Mouse (Mus musculus) myocyte (in vitro differentiated cells): ENCODE data around the gene Lrrc2.

Source experiments
- CEBPB ChIP-seq: IDR thresholded peaks from 2 replicates; pipeline ENCODE4 v1.6.1; 2011; ENCODE audit warnings: mild to moderate bottlenecking, moderate library complexity; ENCODE audit not compliant: poor library complexity, insufficient read depth, severe bottlenecking
- E2F4 ChIP-seq: IDR thresholded peaks from one replicate; pipeline ENCODE4 v1.6.1; 2011; ENCODE audit warnings: mild to moderate bottlenecking, control low read depth, moderate library complexity; ENCODE audit not compliant: insufficient read depth
- MAX ChIP-seq: IDR thresholded peaks from one replicate; pipeline ENCODE4 v1.6.1; 2011; ENCODE audit warnings: low read depth, mild to moderate bottlenecking, control low read depth
- POLR2A ChIP-seq: IDR thresholded peaks from one replicate; pipeline ENCODE4 v1.6.1; 2011; ENCODE audit warnings: low read depth, mild to moderate bottlenecking, control low read depth, moderate library complexity; ENCODE audit not compliant: insufficient read length
- POLR2AphosphoS2 ChIP-seq: IDR thresholded peaks from one replicate; pipeline ENCODE4 v1.6.1; 2011; ENCODE audit warnings: low read depth, control low read depth; ENCODE audit not compliant: insufficient read length
- REST ChIP-seq: IDR thresholded peaks from one replicate; pipeline ENCODE4 v1.6.1; 2011; ENCODE audit warnings: mild to moderate bottlenecking, control low read depth, moderate library complexity; ENCODE audit not compliant: insufficient read depth, insufficient read length
- TCF12 ChIP-seq: IDR thresholded peaks from one replicate; pipeline ENCODE4 v1.6.1; 2011; ENCODE audit warnings: mild to moderate bottlenecking, control low read depth; ENCODE audit not compliant: poor library complexity, insufficient read depth, severe bottlenecking
- TCF3 ChIP-seq: IDR thresholded peaks from one replicate; pipeline ENCODE4 v1.6.1; 2011; ENCODE audit warnings: low read depth, control low read depth; ENCODE audit not compliant: insufficient read length
- USF1 ChIP-seq: IDR thresholded peaks from one replicate; pipeline ENCODE4 v1.6.1; 2011; ENCODE audit warnings: low read depth, mild to moderate bottlenecking, control low read depth, moderate library complexity

- no peak for TF ChIP-seq POLR2A
- TF ChIP-seq TCF12: no peak
- no peak for TF ChIP-seq CEBPB
- no peak for TF ChIP-seq POLR2AphosphoS2
- no peak for TF ChIP-seq REST
- no peak for TF ChIP-seq MAX
- TF ChIP-seq USF1: no peak
- no peak for TF ChIP-seq E2F4
- no peak for TF ChIP-seq TCF3
Measured at GRCm38 (mm10) chr9:110982351-110982750, 31.0 kb downstream of the Lrrc2 start.
